Mouse (Mus musculus): ENCODE results near the gene Gm10750. TPM values are rescaled to one million over a fixed set of nuclear protein-coding genes. Genes with fewer than 3 reads are reported as not detected.
"Not testable (repeated sequence)": the region's sequence is repeated elsewhere in the genome, so short reads cannot be mapped to it uniquely, and the experiment has no call there.

Gene Gm10750
- total RNA-seq (2022): not detected

GRCm38 (mm10) chr2:149017137-149017536, at the start of gene Gm10750:
Gene Gm10750, minus strand, starts transcription at chr2:149017237.
- DNase-seq (ENCODE audit: low spot score): not testable (repeated sequence)

GRCm38 (mm10) chr2:149004826-149005225, 12.2 kb downstream of the Gm10750 start:
- no peak for DNase-seq (ENCODE audit: low spot score)

- DNase-seq (ENCODE audit: low spot score): no peak
Measured at GRCm38 (mm10) chr2:149003151-149003550, 13.9 kb downstream of the Gm10750 start, which contains the start of gene Gm1330. Gene Gm1330, minus strand, starts transcription at chr2:149003251.

GRCm38 (mm10) chr2:148995133-148995532, 21.9 kb downstream of the Gm10750 start:
- no peak for DNase-seq (ENCODE audit: low spot score)

Other genes starting within 250 kb of the Gm10750 start
- gene Cst11, start 245.7 kb downstream of the Gm10750 start, total RNA-seq (2022): not detected
- not detected for gene 8030411F24Rik, start 235.2 kb downstream of the Gm10750 start, total RNA-seq (2022)
- 1 to 10 TPM in 1 of 4 experiments, under 1 TPM in 1, not detected in 2; 0.53 to 1.1 TPM for gene Cst12, start 227.9 kb downstream of the Gm10750 start, total RNA-seq (2022)
- gene Cst8, start 218.5 kb downstream of the Gm10750 start, total RNA-seq (2022): not detected
- gene Cst13, start 197.2 kb downstream of the Gm10750 start, total RNA-seq (2022): not detected
- 1 to 10 TPM in 1 of 4 experiments, under 1 TPM in 3; 0.54 to 1.1 (median 0.83) TPM for gene Cst9, start 182.1 kb downstream of the Gm10750 start, total RNA-seq (2022)
- gene 9230104L09Rik, start 152.2 kb downstream of the Gm10750 start, total RNA-seq (2022): 1 to 10 TPM in 2 of 4 experiments, under 1 TPM in 2; 0.63 to 1.4 (median 0.89) TPM
- 1,000 to 10,000 TPM in 1 of 4 experiments, 100 to 1,000 TPM in 3; 949 to 1,042 (median 983) TPM for gene Cst3, start 141.5 kb downstream of the Gm10750 start, total RNA-seq (2022)
- gene Gm1330, start 14.0 kb downstream of the Gm10750 start, total RNA-seq (2022): not detected

Data from heart, adult 8-10 months (tissue).